Mouse (Mus musculus) CH12.LX (cell line): Measurements from ENCODE around the gene Slco4c1. TPM values are rescaled to one million over a fixed set of nuclear protein-coding genes. Genes with fewer than 3 reads are reported as not detected.

ENCODE experiments used
- DNase-seq: peaks from one replicate; pipeline ENCODE4 v3.0.0-alpha.2; 2013; ENCODE audit errors: extremely low read depth
- H3K27ac ChIP-seq: 2 replicates; pipeline ENCODE4 v1.5.1; 2012; ENCODE audit warnings: low read depth, mild to moderate bottlenecking, control low read depth, moderate library complexity; ENCODE audit not compliant: insufficient read depth
- H3K27me3 ChIP-seq: replicated peaks from 2 replicates; pipeline ENCODE3; 2012; ENCODE audit warnings: inconsistent platforms
- H3K36me3 ChIP-seq, 2 experiments: replicated peaks in 1 of 2; 2 replicates each; pipeline versions ENCODE3 to v1.6.1; 2012; ENCODE audit warnings: inconsistent platforms in 1 of 2, low read length in 1 of 2, mild to moderate bottlenecking in 1 of 2, mixed read lengths in 1 of 2, moderate library complexity in 1 of 2; ENCODE audit not compliant: control insufficient read depth in 1 of 2, insufficient read depth in 1 of 2
- H3K4me1 ChIP-seq, 2 experiments: 2 replicates each; pipeline ENCODE4 v1.6.1; 2012; ENCODE audit warnings: inconsistent platforms in 1 of 2, moderate library complexity in 1 of 2; ENCODE audit not compliant: insufficient read depth in 2 of 2, control insufficient read depth in 1 of 2
- H3K4me2 ChIP-seq: 2 replicates; pipeline ENCODE4 v1.6.1; 2012; ENCODE audit warnings: low read depth, mild to moderate bottlenecking, control low read depth; ENCODE audit not compliant: poor library complexity, insufficient read depth, severe bottlenecking
- H3K4me3 ChIP-seq, 3 experiments: fragments of 150-350 bp in 1 of 3; sonication (generic) in 1 of 3; replicated peaks in 1 of 3; 2 replicates each; pipeline versions ENCODE3 to v1.5.1; 2011 to 2012; ENCODE audit warnings: low read depth in 2 of 3, low read length in 2 of 3, mild to moderate bottlenecking in 2 of 3, moderate library complexity in 2 of 3, control low read depth in 1 of 3, improper control_type of control experiment in 1 of 3, inconsistent platforms in 1 of 3, mixed read lengths in 1 of 3; ENCODE audit not compliant: poor library complexity in 1 of 3
- H3K79me2 ChIP-seq: replicated peaks from 2 replicates; pipeline ENCODE4 v1.6.1; 2012; ENCODE audit warnings: mild to moderate bottlenecking, moderate library complexity; ENCODE audit not compliant: control insufficient read depth, poor library complexity, insufficient read depth, severe bottlenecking; ENCODE audit errors: extremely low read depth
- H3K9ac ChIP-seq: 2 replicates; pipeline ENCODE4 v1.6.1; 2012; ENCODE audit warnings: low read depth, mild to moderate bottlenecking, control low read depth, moderate library complexity; ENCODE audit not compliant: insufficient read depth
- H3K9me3 ChIP-seq: replicated peaks from 2 replicates; pipeline ENCODE3; 2012; ENCODE audit warnings: low read length, inconsistent platforms, mixed read lengths
- BHLHE40 ChIP-seq: IDR thresholded peaks from 2 replicates; pipeline ENCODE4 v1.6.1; 2011; ENCODE audit warnings: mild to moderate bottlenecking, low read depth, low read length, improper control_type of control experiment
- CHD2 ChIP-seq: IDR thresholded peaks from 2 replicates; pipeline ENCODE4 v1.6.1; 2011; ENCODE audit warnings: low read length, improper control_type of control experiment
- CTCF ChIP-seq, 2 experiments: IDR thresholded peaks in 1 of 2; conservative IDR thresholded peaks in 1 of 2; 2 replicates each; pipeline ENCODE4 v1.5.1; 2011 to 2012; ENCODE audit warnings: low read depth in 2 of 2, low read length in 2 of 2, improper control_type of control experiment in 1 of 2, inconsistent platforms in 1 of 2, mild to moderate bottlenecking in 1 of 2, moderate library complexity in 1 of 2
- E2F4 ChIP-seq: IDR thresholded peaks from 2 replicates; pipeline ENCODE4 v1.6.1; 2011; ENCODE audit warnings: low read depth, low read length, improper control_type of control experiment; ENCODE audit not compliant: insufficient replicate concordance
- ELF1 ChIP-seq: IDR thresholded peaks from 2 replicates; pipeline ENCODE4 v1.6.1; 2014; ENCODE audit warnings: low read depth, mild to moderate bottlenecking, inconsistent platforms, low read length, improper control_type of control experiment
- EP300 ChIP-seq: IDR thresholded peaks from 2 replicates; pipeline ENCODE4 v1.6.1; 2011; ENCODE audit warnings: low read length, improper control_type of control experiment
- ETS1 ChIP-seq: conservative IDR thresholded peaks from 2 replicates; pipeline ENCODE4 v1.6.1; 2012; ENCODE audit warnings: low read depth, mild to moderate bottlenecking, inconsistent platforms, low read length, improper control_type of control experiment, moderate library complexity
- GABPA ChIP-seq: IDR thresholded peaks from 2 replicates; pipeline ENCODE4 v1.6.1; 2012; ENCODE audit warnings: low read depth, low read length, improper control_type of control experiment, inconsistent platforms; ENCODE audit not compliant: insufficient replicate concordance
- HCFC1 ChIP-seq: IDR thresholded peaks from 2 replicates; pipeline ENCODE4 v1.6.1; 2012; ENCODE audit warnings: low read depth, mild to moderate bottlenecking, inconsistent platforms, low read length, improper control_type of control experiment
- IRF4 ChIP-seq: IDR thresholded peaks from 2 replicates; pipeline ENCODE4 v1.6.1; 2014; ENCODE audit warnings: low read depth, mild to moderate bottlenecking, inconsistent platforms, low read length, improper control_type of control experiment
- JUN ChIP-seq: IDR thresholded peaks from 2 replicates; pipeline ENCODE4 v1.6.1; 2011; ENCODE audit warnings: low read depth, mild to moderate bottlenecking, low read length, improper control_type of control experiment, moderate library complexity; ENCODE audit not compliant: insufficient read depth
- KAT2A ChIP-seq: IDR thresholded peaks from 2 replicates; pipeline ENCODE4 v1.6.1; 2012; ENCODE audit warnings: low read length, improper control_type of control experiment, inconsistent platforms; ENCODE audit not compliant: insufficient replicate concordance
- MAFK ChIP-seq: IDR thresholded peaks from 2 replicates; pipeline ENCODE4 v1.6.1; 2011; ENCODE audit warnings: low read length, improper control_type of control experiment; ENCODE audit not compliant: insufficient replicate concordance
- MAX ChIP-seq: IDR thresholded peaks from 2 replicates; pipeline ENCODE4 v1.6.1; 2011; ENCODE audit warnings: low read length, improper control_type of control experiment
- MEF2A ChIP-seq: IDR thresholded peaks from 2 replicates; pipeline ENCODE4 v1.6.1; 2014; ENCODE audit warnings: low read depth, mild to moderate bottlenecking, inconsistent platforms, low read length, improper control_type of control experiment, borderline replicate concordance
- MYC ChIP-seq: IDR thresholded peaks from 2 replicates; pipeline ENCODE4 v1.6.1; 2011; ENCODE audit warnings: low read depth, mild to moderate bottlenecking, improper control_type of control experiment, low read length
- NRF1 ChIP-seq: IDR thresholded peaks from 2 replicates; pipeline ENCODE4 v1.6.1; 2014; ENCODE audit warnings: low read depth, mild to moderate bottlenecking, inconsistent platforms, low read length, improper control_type of control experiment, moderate library complexity
- PAX5 ChIP-seq: IDR thresholded peaks from 2 replicates; pipeline ENCODE4 v1.6.1; 2012; ENCODE audit warnings: low read length, inconsistent platforms, mixed read lengths
- POLR2AphosphoS2 ChIP-seq: IDR thresholded peaks from 2 replicates; pipeline ENCODE4 v1.6.1; 2011; ENCODE audit warnings: low read depth, low read length, improper control_type of control experiment
- RAD21 ChIP-seq: IDR thresholded peaks from 2 replicates; pipeline ENCODE4 v1.6.1; 2011; ENCODE audit warnings: low read depth, mild to moderate bottlenecking, low read length, improper control_type of control experiment, moderate library complexity
- SMC3 ChIP-seq: IDR thresholded peaks from 2 replicates; pipeline ENCODE4 v1.6.1; 2011; ENCODE audit warnings: low read depth, low read length, improper control_type of control experiment
- USF1 ChIP-seq: IDR thresholded peaks from 2 replicates; pipeline ENCODE4 v1.6.1; 2014; ENCODE audit warnings: low read depth, mild to moderate bottlenecking, inconsistent platforms, low read length, improper control_type of control experiment
- USF2 ChIP-seq: conservative IDR thresholded peaks from 2 replicates; pipeline ENCODE4 v1.6.1; 2011; ENCODE audit warnings: low read depth, low read length, improper control_type of control experiment
- ZC3H11A ChIP-seq: IDR thresholded peaks from 2 replicates; pipeline ENCODE4 v1.6.1; 2012; ENCODE audit warnings: low read depth, mild to moderate bottlenecking, inconsistent platforms, low read length, improper control_type of control experiment
- ZMIZ1 ChIP-seq: IDR thresholded peaks from 2 replicates; pipeline ENCODE4 v1.6.1; 2012; ENCODE audit warnings: low read depth, mild to moderate bottlenecking, inconsistent platforms, low read length, improper control_type of control experiment
- dilution Hi-C: fragments of 300-500 bp; cut with MboI; formaldehyde crosslinking; loops from 2 replicates; pipeline ENCODE4 v1.14.3; 2020; ENCODE audit warnings: low sequenced_read_pairs; ENCODE audit not compliant: extremely low pct_unique_long_range_greater_than_20kb, extremely low pct_ligation_motif_present
- in situ Hi-C: fragments of 300-500 bp; cut with MboI; formaldehyde crosslinking; loops from 3 replicates; pipeline ENCODE4 v1.14.3; 2019; ENCODE audit warnings: low sequenced_read_pairs, low pct_ligation_motif_present, low pct_unique_long_range_greater_than_20kb, mixed read lengths
- polyA plus RNA-seq: library from polyadenylated mRNA; unstranded; fragments of >175 nt; gene quantifications from 2 replicates; pipeline ENCODE4 v1.2.1, GENCODE M21; 2012; ENCODE audit warnings: low read depth; ENCODE audit not compliant: insufficient read length
- total RNA-seq, 2 experiments: library from RNA; depleted of rRNA; stranded (reverse); fragments of 300-350 nt in 1 of 2; fragments of >200 nt in 1 of 2; gene quantifications; 2 replicates each; pipeline ENCODE4 v1.2.3; 2012 to 2014

Gene Slco4c1
- total and polyA plus RNA-seq, 3 experiments = not detected

DNA sequence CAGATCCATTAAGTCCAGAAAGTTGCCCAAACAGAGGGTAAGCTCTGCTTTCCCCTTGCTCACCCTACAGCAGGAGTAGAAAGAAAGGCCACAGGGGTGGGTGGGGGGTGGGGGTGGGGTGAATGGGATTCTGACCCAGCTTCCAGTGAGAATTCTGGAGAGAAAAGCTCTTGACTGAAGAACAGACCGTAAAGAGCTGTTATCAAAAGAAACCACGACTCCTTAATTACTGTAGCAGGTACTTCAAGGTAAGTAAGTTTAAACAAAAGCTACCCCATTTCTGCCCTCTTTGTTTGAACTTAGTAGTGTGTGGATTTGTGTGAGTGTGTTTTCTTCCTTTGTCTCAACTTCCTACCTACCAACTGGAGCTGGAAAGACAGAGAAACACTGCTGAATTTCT lies 23.4 kb downstream of the Slco4c1 start:
- H3K27me3 ChIP-seq = no peaks in the 10 kb centered on the region
- no peaks in the 10 kb centered on the region for H3K9me3 ChIP-seq
- H3K4me2 ChIP-seq = no peak overlapping the region
- no peak for TF ChIP-seq GABPA
- no peak for TF ChIP-seq RAD21
- TF ChIP-seq MEF2A = no peak
- TF ChIP-seq USF2 = no peak
- no peak for TF ChIP-seq ETS1
- no peak for TF ChIP-seq MAFK
- TF ChIP-seq SMC3 = no peak
- no peak for TF ChIP-seq NRF1
- no peak for TF ChIP-seq CTCF (conservative IDR thresholded peaks at IDR 0.05 in 1 of 2, IDR thresholded peaks at IDR 0.05 in 1 of 2; ENCODE audit: low read depth in 2 of 2, low read length in 2 of 2)
- no peak for TF ChIP-seq JUN
- TF ChIP-seq HCFC1 = no peak
- no peak for TF ChIP-seq ZC3H11A
- no peak for TF ChIP-seq EP300
- TF ChIP-seq KAT2A = no peak
- in situ Hi-C loops (loop anchor here (10.0 kb wide), 1 partner anchor 166 kb away; no protein-coding TSS in a partner anchor), dilution Hi-C loops (no loop called here)
- no peaks in the 10 kb centered on the region for H3K79me2 ChIP-seq
- H3K4me1 ChIP-seq = peaks cover 0 to 4% of the 10 kb centered on the region in 2 experiments; a peak in 2 of 4 replicates
- H3K36me3 ChIP-seq = no peaks in the 10 kb centered on the region
- H3K4me3 ChIP-seq = no peak overlapping the region
- no peak overlapping the region for H3K27ac ChIP-seq
- no peak overlapping the region for H3K9ac ChIP-seq
- no peak for DNase-seq

DNA sequence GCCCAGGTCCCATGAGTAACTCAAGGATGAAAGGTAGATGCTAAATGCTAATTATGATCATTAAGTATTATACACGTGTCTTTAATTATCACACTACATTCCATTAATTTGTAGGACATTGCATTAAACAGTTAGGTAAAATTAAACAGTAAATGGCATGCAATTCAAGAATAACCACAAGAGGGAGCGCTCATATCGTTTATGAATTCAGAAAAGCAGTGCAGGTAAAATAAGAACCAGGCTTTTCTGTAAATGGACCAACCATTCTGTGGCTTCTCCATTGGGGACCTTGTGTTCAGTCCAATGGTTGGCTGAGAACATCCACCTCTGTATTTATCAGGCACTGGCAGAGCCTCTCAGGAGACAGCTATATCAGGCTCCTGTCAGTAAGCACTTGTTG lies 25.2 kb downstream of the Slco4c1 start:
- TF ChIP-seq MAX = no peak
- no peak for TF ChIP-seq ELF1
- TF ChIP-seq MYC = no peak
- no peak for TF ChIP-seq JUN
- TF ChIP-seq RAD21 = peak; percentile 68
- no peak for TF ChIP-seq NRF1
- TF ChIP-seq CTCF (conservative IDR thresholded peaks at IDR 0.05 in 1 of 2, IDR thresholded peaks at IDR 0.05 in 1 of 2; ENCODE audit: low read depth in 2 of 2, low read length in 2 of 2) = peak; percentile 25 to 64; a peak in 3 of 4 replicates
- TF ChIP-seq PAX5 = no peak
- no peak for TF ChIP-seq ZC3H11A
- no peak for TF ChIP-seq ZMIZ1
- no peak for TF ChIP-seq USF1
- peak; percentile 40 for TF ChIP-seq SMC3
- TF ChIP-seq MAFK = no peak
- no peak for TF ChIP-seq BHLHE40
- no peak for TF ChIP-seq E2F4
- no peak for TF ChIP-seq GABPA
- no peak for TF ChIP-seq HCFC1
- no peak for TF ChIP-seq KAT2A
- TF ChIP-seq POLR2AphosphoS2 = no peak
- no peak for TF ChIP-seq IRF4
- TF ChIP-seq CHD2 = no peak
- no peak for TF ChIP-seq USF2
- H3K9ac ChIP-seq = no peak overlapping the region
- no peaks in the 10 kb centered on the region for H3K36me3 ChIP-seq
- in situ Hi-C loops (loop anchor here (10.0 kb wide), 1 partner anchor 168 kb away; no protein-coding TSS in a partner anchor), dilution Hi-C loops (no loop called here)
- H3K79me2 ChIP-seq = no peaks in the 10 kb centered on the region
- H3K4me3 ChIP-seq = no peak overlapping the region
- no peaks in the 10 kb centered on the region for H3K27me3 ChIP-seq
- no peaks in the 10 kb centered on the region for H3K9me3 ChIP-seq
- peak; percentile 45 for DNase-seq
- H3K4me2 ChIP-seq = no peak overlapping the region
- H3K27ac ChIP-seq = no peak overlapping the region
- peaks cover 0 to 4% of the 10 kb centered on the region in 2 experiments; a peak in 2 of 4 replicates for H3K4me1 ChIP-seq
